Mouse (Mus musculus): ENCODE results near the gene Slc4a1ap.

- peak; percentile 70 for TF ChIP-seq CTCF (IDR thresholded peaks at IDR 0.05; ENCODE audit: low read depth)
- TF ChIP-seq EP300 (optimal IDR thresholded peaks at IDR 0.05): no peak
These were observed 71.8 kb downstream of the Slc4a1ap start for GRCm38 (mm10) chr5:31598579-31598978.
